Mouse (Mus musculus) midbrain, embryonic 11.5 days (tissue): ENCODE measurements at regions not wholly inside any gene's neighbourhood (a gene's known extent, or its start where the extent isn't known, plus 50 kb on each side); places are given as distances from the start of the nearest gene placed in this dataset.
A peak's percentile ranks its signal among the peaks of the same experiment; 100 is the strongest.
"Not testable (repeated sequence)": the region's sequence is repeated elsewhere in the genome, so short reads cannot be mapped to it uniquely, and the experiment has no call there.

ENCODE experiments used
- ATAC-seq: fragments of 200-750 bp; cut with Nextera tagmentation; 2 replicates; pipeline ENCODE4 v1.8.0; 2017; ENCODE audit warnings: moderate TSS enrichment, moderate library complexity; ENCODE audit not compliant: low FRiP score
- DNase-seq: peaks from one replicate; pipeline ENCODE4 v3.0.0; 2015; ENCODE audit warnings: low spot score; ENCODE audit errors: missing footprints
- H3K27ac ChIP-seq: fragments of 300-500 bp; sonication (generic); 2 replicates; pipeline ENCODE4 v1.5.1; 2014; ENCODE audit warnings: low read depth, low read length
- H3K27me3 ChIP-seq: fragments of 300-500 bp; sonication (generic); 2 replicates; pipeline ENCODE4 v1.6.1; 2014; ENCODE audit warnings: mild to moderate bottlenecking, low read length, moderate library complexity, mixed read lengths; ENCODE audit not compliant: control insufficient read depth, insufficient read depth
- H3K36me3 ChIP-seq: fragments of 300-500 bp; sonication (generic); 2 replicates; pipeline ENCODE4 v1.6.1; 2014; ENCODE audit warnings: mild to moderate bottlenecking, low read length, moderate library complexity, mixed read lengths; ENCODE audit not compliant: control insufficient read depth, insufficient read depth
- H3K4me1 ChIP-seq: fragments of 300-500 bp; sonication (generic); 2 replicates; pipeline ENCODE4 v1.6.1; 2014; ENCODE audit warnings: low read length; ENCODE audit not compliant: control insufficient read depth, insufficient read depth
- H3K4me2 ChIP-seq: fragments of 300-500 bp; sonication (generic); 2 replicates; pipeline ENCODE4 v1.6.1; 2014; ENCODE audit warnings: mild to moderate bottlenecking, moderate library complexity
- H3K4me3 ChIP-seq: fragments of 300-500 bp; sonication (generic); 2 replicates; pipeline ENCODE4 v1.5.1; 2014; ENCODE audit warnings: low read depth, low read length
- H3K9ac ChIP-seq: fragments of 300-500 bp; sonication (generic); 2 replicates; pipeline ENCODE4 v1.6.1; 2014; ENCODE audit warnings: low read length
- H3K9me3 ChIP-seq: fragments of 300-500 bp; sonication (generic); 2 replicates; pipeline ENCODE4 v1.6.1; 2016; ENCODE audit warnings: low read length; ENCODE audit not compliant: control insufficient read depth
- WGBS: fragments of 180-500 bp; shearing (Covaris S2); extraction: QIAGEN DNeasy Blood & Tissue Kit; methylation state at CpG from one replicate; pipeline ENCODE4 v1.1.7; 2014; 5-methylcytosine and 5-hydroxymethylcytosine counted together

DNA sequence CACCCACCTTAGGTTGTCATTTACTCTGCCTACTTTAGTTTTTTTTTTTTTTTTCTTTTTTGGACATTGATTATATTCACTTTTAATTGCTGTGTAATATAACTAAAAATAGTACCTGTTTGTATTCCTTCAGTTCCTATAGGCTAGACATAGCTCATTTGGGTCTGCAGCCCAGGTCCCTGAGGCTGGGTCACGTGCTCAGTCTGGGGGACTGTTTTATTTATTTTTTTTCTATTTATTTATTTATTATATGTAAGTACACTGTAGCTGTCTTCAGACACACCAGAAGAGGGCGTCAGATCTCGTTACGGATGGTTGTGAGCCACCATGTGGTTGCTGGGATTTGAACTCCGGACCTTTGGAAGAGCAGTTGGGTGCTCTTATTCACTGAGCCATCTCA is 231.2 kb upstream of the Ercc4 start:
- not testable (repeated sequence) for H3K9ac ChIP-seq, H3K4me2 ChIP-seq
- 82% methylated on average over 5 of the region's 5 CpGs for WGBS

DNA sequence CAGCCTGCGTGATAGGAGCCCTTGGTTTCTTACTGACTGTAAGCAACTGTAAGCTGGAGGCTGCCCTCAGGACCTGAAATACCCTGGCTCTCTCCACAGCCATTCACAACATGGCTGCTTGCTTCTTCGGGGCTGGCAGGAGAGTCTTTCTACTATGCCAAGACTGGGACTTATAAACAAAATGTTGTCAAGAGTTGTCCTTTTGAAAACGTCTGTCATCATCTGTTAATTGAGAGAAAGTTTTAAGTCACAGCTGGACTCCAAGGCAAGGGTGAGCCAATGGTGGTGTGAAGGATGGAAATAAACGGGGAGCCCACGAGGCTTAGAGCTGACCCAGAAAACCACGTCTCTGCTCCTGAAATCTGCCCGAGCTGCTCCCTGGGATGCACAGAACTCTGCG is 229.5 kb upstream of the Ercc4 start:
- Histone ChIP-seq H3K4me1 (peaks cover 7% of the 10 kb centered on the region), H3K4me2 (no peak overlapping the region), H3K4me3 (no peak overlapping the region), H3K27me3 (no peaks in the 10 kb centered on the region), H3K9ac (no peak overlapping the region), H3K36me3 (no peaks in the 10 kb centered on the region), H3K9me3 (no peaks in the 10 kb centered on the region), H3K27ac (no peak overlapping the region)
- DNase-seq (no peak), ATAC-seq (no peak)
- WGBS, result 85% methylated on average over 8 of the region's 8 CpGs

More for the DNA sequence above, 231.2 kb upstream of the Ercc4 start:
- not testable (repeated sequence) for ATAC-seq, H3K27ac ChIP-seq, DNase-seq, H3K9me3 ChIP-seq, H3K4me3 ChIP-seq, H3K36me3 ChIP-seq, H3K4me1 ChIP-seq, H3K27me3 ChIP-seq

DNA sequence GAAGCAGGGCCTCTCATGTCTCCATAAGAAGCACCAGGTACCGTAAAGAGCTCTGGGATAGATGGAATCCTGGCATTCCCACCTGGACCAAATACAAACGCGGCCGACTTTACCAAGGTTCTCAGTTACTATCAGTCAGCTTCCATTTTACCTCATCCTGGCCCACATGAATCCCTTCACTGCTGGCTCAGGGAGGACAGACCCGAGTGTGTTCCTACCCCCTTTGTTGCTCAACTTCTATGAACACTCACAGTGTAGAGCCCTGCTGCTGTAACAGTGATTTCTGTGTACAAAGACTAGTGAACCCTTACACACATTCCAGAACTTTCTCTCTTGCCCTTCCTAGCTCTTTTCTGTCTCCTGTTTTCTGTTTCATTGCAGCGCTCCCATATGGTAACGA is 229.0 kb upstream of the Ercc4 start:
- no peak overlapping the region for H3K27ac ChIP-seq
- H3K9ac ChIP-seq, result no peak overlapping the region
- DNase-seq (no peak), ATAC-seq (no peak)
- H3K27me3 ChIP-seq, result no peaks in the 10 kb centered on the region
- 92% methylated on average over 7 of the region's 7 CpGs for WGBS
- no peaks in the 10 kb centered on the region for H3K36me3 ChIP-seq
- H3K9me3 ChIP-seq, result no peaks in the 10 kb centered on the region
- H3K4me3 ChIP-seq, result no peak overlapping the region
- H3K4me2 ChIP-seq, result no peak overlapping the region
- peaks cover 9% of the 10 kb centered on the region for H3K4me1 ChIP-seq

DNA sequence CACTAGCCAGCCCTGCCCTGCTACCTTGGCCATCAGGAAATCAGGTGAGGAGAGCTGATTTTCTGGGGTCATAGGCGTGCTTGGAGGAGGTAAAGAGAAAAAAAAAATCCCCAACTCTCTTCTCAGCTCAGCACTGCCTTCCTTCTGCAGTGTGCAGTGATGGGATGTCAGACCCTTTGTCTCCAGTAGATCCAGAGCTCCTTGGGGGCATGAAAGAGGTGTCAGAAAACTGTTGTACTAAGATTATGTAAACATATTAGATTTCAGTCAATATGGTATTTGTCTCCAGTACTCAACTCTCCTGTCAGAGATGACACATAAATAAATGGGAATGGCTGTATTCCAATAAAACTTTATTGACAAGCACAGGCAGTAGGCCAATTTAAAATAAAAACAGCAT is 226.8 kb upstream of the Ercc4 start:
- DNase-seq, result no peak
- WGBS, result 67% methylated on average over 1 of the region's 1 CpGs

DNA sequence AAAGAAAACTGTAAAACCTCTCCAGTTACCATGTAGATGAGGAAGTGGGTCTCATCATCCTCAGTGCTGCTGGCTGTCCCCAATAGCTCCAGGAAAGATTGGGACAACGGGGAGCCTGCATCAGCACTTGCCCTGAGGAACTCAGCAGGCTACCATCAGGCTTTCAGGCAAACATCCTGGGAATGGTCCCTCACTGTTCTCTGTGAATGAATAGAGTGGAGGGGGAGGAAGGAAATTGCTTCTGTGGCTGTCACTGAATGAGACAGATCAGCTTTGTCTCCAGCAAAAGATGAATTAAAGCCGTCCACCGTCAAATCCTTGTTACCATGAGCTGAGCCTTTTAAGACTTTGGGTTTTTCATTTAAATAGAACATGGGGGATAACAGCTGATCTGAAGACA is 224.9 kb upstream of the Ercc4 start:
- Histone ChIP-seq H3K9ac (peak overlapping the region; percentile 12; the same call in 1 of the 2 replicates), H3K4me1 (peaks cover 13% of the 10 kb centered on the region), H3K27me3 (no peaks in the 10 kb centered on the region), H3K4me2 (no peak overlapping the region), H3K27ac (no peak overlapping the region), H3K36me3 (no peaks in the 10 kb centered on the region), H3K4me3 (no peak overlapping the region), H3K9me3 (no peaks in the 10 kb centered on the region)
- WGBS, result 1% methylated on average over 3 of the region's 3 CpGs
- DNase-seq, result peak; percentile 83
- ATAC-seq, result peak; percentile 72

More for the DNA sequence above, 226.8 kb upstream of the Ercc4 start:
- Histone ChIP-seq H3K9me3 (no peaks in the 10 kb centered on the region), H3K36me3 (no peaks in the 10 kb centered on the region), H3K9ac (no peak overlapping the region), H3K27ac (no peak overlapping the region), H3K27me3 (no peaks in the 10 kb centered on the region), H3K4me2 (no peak overlapping the region), H3K4me1 (peaks cover 13% of the 10 kb centered on the region), H3K4me3 (no peak overlapping the region)
- no peak for ATAC-seq

DNA sequence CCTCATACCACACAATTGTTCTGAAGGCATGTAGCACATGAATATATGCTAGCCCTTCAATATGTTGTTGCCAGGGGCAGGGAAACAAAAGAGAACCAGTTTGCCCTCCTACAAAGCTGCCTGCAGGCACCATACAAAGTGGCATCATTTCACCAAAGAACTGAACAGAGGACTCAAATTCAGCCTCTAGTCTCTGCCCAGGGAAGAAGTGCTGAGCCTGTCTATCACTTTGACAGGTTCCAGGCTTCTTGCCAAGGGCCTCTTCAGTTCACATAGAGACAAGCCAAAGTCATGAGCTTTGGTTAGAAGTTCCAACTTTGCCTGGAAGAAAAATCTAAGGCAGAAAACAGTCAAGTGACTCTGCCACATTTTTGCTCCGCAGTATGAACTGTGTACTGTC is 223.4 kb upstream of the Ercc4 start:
- ATAC-seq, result no peak
- no peak for DNase-seq
- Histone ChIP-seq H3K9ac (no peak overlapping the region), H3K4me1 (peaks cover 13% of the 10 kb centered on the region), H3K4me3 (no peak overlapping the region), H3K27me3 (no peaks in the 10 kb centered on the region), H3K27ac (no peak overlapping the region), H3K4me2 (no peak overlapping the region), H3K9me3 (no peaks in the 10 kb centered on the region), H3K36me3 (no peaks in the 10 kb centered on the region)
- WGBS, result 97% methylated on average over 1 of the region's 1 CpGs

DNA sequence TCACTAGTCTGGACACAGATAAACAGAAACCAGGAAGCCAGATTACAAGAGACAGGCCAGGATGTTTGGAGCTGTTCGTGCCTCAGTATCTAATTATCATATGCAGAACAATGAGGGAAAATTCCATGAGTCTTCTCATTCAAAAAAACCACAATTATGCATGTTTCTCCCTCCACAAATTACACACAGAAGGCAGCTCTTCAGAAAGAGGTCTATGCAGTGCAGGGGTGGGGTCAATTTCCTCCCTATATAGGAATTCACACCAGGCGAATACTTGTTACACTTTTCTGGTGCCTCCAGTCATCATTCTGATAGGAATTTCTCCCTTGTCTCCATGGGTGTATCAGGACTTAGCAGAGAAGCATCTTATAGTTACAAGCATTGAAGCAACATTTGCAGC is 222.1 kb upstream of the Ercc4 start:
- Histone ChIP-seq H3K4me1 (peaks cover 13% of the 10 kb centered on the region), H3K9me3 (no peaks in the 10 kb centered on the region), H3K36me3 (no peaks in the 10 kb centered on the region), H3K4me3 (no peak overlapping the region), H3K4me2 (no peak overlapping the region), H3K27ac (no peak overlapping the region), H3K27me3 (no peaks in the 10 kb centered on the region), H3K9ac (no peak overlapping the region)
- DNase-seq (no peak), ATAC-seq (no peak)
- 65% methylated on average over 2 of the region's 2 CpGs for WGBS

DNA sequence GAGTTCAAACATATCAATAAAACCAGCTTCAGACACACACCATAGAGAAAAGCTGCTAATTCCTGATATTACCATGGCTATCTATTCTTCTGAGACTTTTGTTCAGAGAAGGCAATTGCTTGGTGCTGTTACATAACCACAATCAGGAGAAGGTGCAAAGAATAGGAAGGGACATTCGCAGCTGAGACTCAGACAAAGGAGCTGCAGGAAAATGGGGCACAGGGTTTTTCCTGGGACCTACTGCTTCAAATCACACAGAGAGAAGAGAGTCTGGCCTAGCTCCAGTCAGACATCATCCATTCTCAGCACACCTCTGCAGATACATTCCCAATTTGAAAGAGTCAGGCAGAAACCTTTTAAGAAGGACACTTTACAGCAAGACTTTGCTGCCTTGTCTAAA is 219.4 kb upstream of the Ercc4 start:
- DNase-seq, result no peak
- WGBS, result 91% methylated on average over 1 of the region's 1 CpGs
- Histone ChIP-seq H3K4me2 (no peak overlapping the region), H3K27ac (no peak overlapping the region), H3K9me3 (no peaks in the 10 kb centered on the region), H3K9ac (no peak overlapping the region), H3K27me3 (no peaks in the 10 kb centered on the region), H3K36me3 (no peaks in the 10 kb centered on the region), H3K4me3 (no peak overlapping the region), H3K4me1 (peaks cover 5% of the 10 kb centered on the region; the same call in 1 of the 2 replicates)
- ATAC-seq, result no peak

DNA sequence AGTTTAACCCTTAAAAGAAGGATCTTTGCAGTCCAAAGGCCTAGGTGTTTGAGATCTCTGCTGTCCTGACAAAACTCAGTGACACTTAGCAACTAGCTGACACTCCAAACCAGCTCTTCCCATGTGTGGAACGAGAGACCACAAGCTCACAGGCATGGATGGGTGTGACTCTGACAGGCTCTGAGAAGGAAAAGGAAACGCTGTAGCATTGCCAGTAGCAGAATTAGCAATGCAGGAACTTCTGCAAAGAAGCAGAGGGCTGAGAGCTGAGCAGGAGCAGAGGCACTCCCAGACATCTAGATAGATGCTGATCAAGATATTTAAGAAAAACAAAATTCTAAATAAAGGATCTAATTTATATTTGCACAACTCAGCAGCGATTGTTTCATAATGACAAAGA is 218.9 kb upstream of the Ercc4 start:
- Histone ChIP-seq H3K4me1 (peaks cover 5% of the 10 kb centered on the region; the same call in 1 of the 2 replicates), H3K27me3 (no peaks in the 10 kb centered on the region), H3K4me2 (no peak overlapping the region), H3K27ac (no peak overlapping the region), H3K4me3 (no peak overlapping the region), H3K36me3 (no peaks in the 10 kb centered on the region), H3K9me3 (no peaks in the 10 kb centered on the region), H3K9ac (no peak overlapping the region)
- DNase-seq (no peak), ATAC-seq (no peak)
- 84% methylated on average over 3 of the region's 3 CpGs for WGBS
